Comparison of ENCODE assay signal across 36 mouse cellular contexts in the genomic region with DNA sequence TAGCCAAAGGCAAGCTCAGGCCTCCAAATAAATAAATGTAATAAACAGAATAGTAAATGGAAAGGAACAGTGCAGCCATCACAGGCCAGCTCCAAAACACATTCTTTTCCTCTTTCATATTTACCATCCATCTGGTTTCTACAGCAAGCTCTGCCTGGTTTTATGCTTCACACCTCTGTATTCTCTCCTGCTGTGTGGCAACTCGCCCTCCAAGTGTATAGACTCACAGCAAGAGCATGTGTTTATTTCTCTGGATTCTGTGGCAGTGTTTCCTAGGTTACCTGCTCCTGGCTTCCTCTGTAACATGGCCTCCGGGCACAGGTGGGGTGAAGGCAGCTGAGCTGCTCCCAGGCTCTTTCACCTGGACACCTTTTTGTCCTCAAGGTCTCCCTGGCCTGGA. TPM values are rescaled to one million over a fixed set of nuclear protein-coding genes. Genes with fewer than 3 reads are reported as not detected.
DNase-seq lines count a peak whose midpoint lies in the region; TF ChIP-seq lines count a peak whose summit lies in the region.
"Had no signal": no experiment of that assay in that cellular context is flagged by ENCODE, and none has a peak within 500 bp of the region (broad histone marks: within the 10 kb centered on the region; RNA-seq: fewer than 3 reads in every experiment).

No protein-coding gene starts in this region.

- TF ChIP-seq CTCF in layer of hippocampus, adult 2 months (conservative IDR thresholded peaks at IDR 0.05): no peak
- no peak for TF ChIP-seq CTCF in testis, adult 2 months (IDR thresholded peaks at IDR 0.05; ENCODE audit: control insufficient read depth, insufficient read depth, insufficient replicate concordance, low read depth, low read length)
- no peak for TF ChIP-seq CTCF in ES-Bruce4 (IDR thresholded peaks at IDR 0.05; ENCODE audit: low read depth, low read length)

- TF ChIP-seq POLR2A in testis, adult 2 months (IDR thresholded peaks at IDR 0.05; ENCODE audit: control insufficient read depth, low read depth, low read length): no peak
- no peak for TF ChIP-seq POLR2A in ES-Bruce4 (IDR thresholded peaks at IDR 0.05; ENCODE audit: insufficient read depth, low read length)

- no peaks in the 10 kb centered on the region for H3K9me3 ChIP-seq in ES-Bruce4 (replicated peaks; ENCODE audit: control insufficient read depth, insufficient read depth, low read length, poor library complexity, severe bottlenecking)
- H3K9me3 ChIP-seq: embryonic facial prominence, embryonic 10.5 days; embryonic facial prominence, embryonic 13.5 days; forebrain, embryonic 12.5 days; forebrain, embryonic 15.5 days; G1E; heart, embryonic 13.5 days; hindbrain, embryonic 12.5 days; hindbrain, embryonic 15.5 days had no signal

- H3K36me3 ChIP-seq in testis, adult 2 months (ENCODE audit: control insufficient read depth, insufficient read depth, low read length): no peaks in the 10 kb centered on the region
- H3K36me3 ChIP-seq in ES-Bruce4 (ENCODE audit: control insufficient read depth, insufficient read depth, low read length, poor library complexity, severe bottlenecking): no peaks in the 10 kb centered on the region
- H3K36me3 ChIP-seq: embryonic facial prominence, embryonic 10.5 days; embryonic facial prominence, embryonic 13.5 days; forebrain, embryonic 12.5 days; forebrain, embryonic 15.5 days; G1E; heart, embryonic 13.5 days; hindbrain, embryonic 12.5 days; hindbrain, embryonic 15.5 days had no signal

- no peak overlapping the region for H3K9ac ChIP-seq in ES-Bruce4 (ENCODE audit: low read depth, poor library complexity, severe bottlenecking)
- H3K9ac ChIP-seq: embryonic facial prominence, embryonic 13.5 days; forebrain, embryonic 12.5 days; forebrain, embryonic 15.5 days; heart, embryonic 13.5 days; hindbrain, embryonic 12.5 days; hindbrain, embryonic 15.5 days had no signal

- H3K4me1 ChIP-seq in testis, adult 2 months (ENCODE audit: control insufficient read depth, insufficient read depth, low read length): peaks cover 4% of the 10 kb centered on the region
- no peaks in the 10 kb centered on the region for H3K4me1 ChIP-seq in ES-Bruce4 (ENCODE audit: control insufficient read depth, insufficient read depth, low read length)
- H3K4me1 ChIP-seq: embryonic facial prominence, embryonic 10.5 days; embryonic facial prominence, embryonic 13.5 days; forebrain, embryonic 12.5 days; forebrain, embryonic 15.5 days; heart, embryonic 13.5 days; hindbrain, embryonic 12.5 days; hindbrain, embryonic 15.5 days had no signal

- peak overlapping the region; percentile 33; the same call in 1 of the 2 replicates for H3K27ac ChIP-seq in layer of hippocampus, adult 2 months
- H3K27ac ChIP-seq in testis, adult 2 months (ENCODE audit: control insufficient read depth, insufficient read depth, low read depth, low read length): no peak overlapping the region
- no peak overlapping the region for H3K27ac ChIP-seq in ES-Bruce4 (ENCODE audit: insufficient read depth, low read length)
- H3K27ac ChIP-seq: embryonic facial prominence, embryonic 10.5 days; embryonic facial prominence, embryonic 13.5 days; forebrain, embryonic 12.5 days; forebrain, embryonic 15.5 days; heart, embryonic 13.5 days; hindbrain, embryonic 12.5 days; hindbrain, embryonic 15.5 days had no signal

- no peak for DNase-seq in layer of hippocampus, adult 2 months (ENCODE audit: low spot score in 2 of 2)
- DNase-seq in layer of hippocampus, adult 18-20 months (ENCODE audit: low spot score in 2 of 2): no peak
- no peak for DNase-seq in testis, postnatal 14 days (ENCODE audit: low spot score)
- DNase-seq in brain, adult 2 months (ENCODE audit: low read depth, low spot score): peak; percentile 51
- DNase-seq in adrenal gland, postnatal 14 days: no peak
- DNase-seq in cerebellum, postnatal 4 days (ENCODE audit: low spot score in 2 of 2): no peak
- DNase-seq: adrenal gland, adult 2 months; adrenal gland, postnatal 36 days; cerebellum, adult 11 months; cerebellum, adult 2 months; cerebellum, adult 9-11 months; cerebellum, postnatal 25 days; embryo, embryonic 11 days; gastrocnemius, postnatal 10 days; gastrocnemius, postnatal 36 days had no signal

- H3K4me3 ChIP-seq in layer of hippocampus, adult 2 months: no peak overlapping the region
- H3K4me3 ChIP-seq in testis, adult 2 months (ENCODE audit: control insufficient read depth, low read depth, low read length): peak overlapping the region; percentile 0
- no peak overlapping the region for H3K4me3 ChIP-seq in ES-Bruce4 (ENCODE audit: low read depth, low read length)
- H3K4me3 ChIP-seq: embryonic facial prominence, embryonic 10.5 days; embryonic facial prominence, embryonic 13.5 days; erythroblast, embryonic 14.5 days; forebrain, embryonic 12.5 days; forebrain, embryonic 15.5 days; heart, embryonic 13.5 days; hindbrain, embryonic 12.5 days; hindbrain, embryonic 15.5 days had no signal

- H3K27me3 ChIP-seq in testis, adult 2 months (ENCODE audit: control insufficient read depth, insufficient read depth, low read length): no peaks in the 10 kb centered on the region
- H3K27me3 ChIP-seq in ES-Bruce4 (ENCODE audit: control insufficient read depth, insufficient read depth, low read length, poor library complexity, severe bottlenecking): no peaks in the 10 kb centered on the region
- H3K27me3 ChIP-seq: embryonic facial prominence, embryonic 13.5 days; forebrain, embryonic 12.5 days; forebrain, embryonic 15.5 days; hindbrain, embryonic 12.5 days; hindbrain, embryonic 15.5 days had no signal

- 0 out of 2 replicates have a peak, but pooled peaks have one; percentile 21 for TF ChIP-seq EP300 in ES-Bruce4 (IDR thresholded peaks at IDR 0.05; ENCODE audit: insufficient read depth, low read depth, low read length)

RNA-seq across cellular contexts. Expression of gene Olfr524, which starts 13.3 kb away (rescaled TPM):
- not detected for total RNA-seq in layer of hippocampus, adult 2 months (2021)
- not detected for total RNA-seq in layer of hippocampus, adult 18-20 months (2021)
- polyA plus RNA-seq in testis, adult 2 months (2012; rRNA removed): not detected in 2 replicates
- not detected in 2 replicates for polyA plus RNA-seq in ES-Bruce4 (2011; ENCODE audit: insufficient read depth, insufficient read length, low read depth, missing spikeins)
- not detected in 2 replicates for total RNA-seq in adrenal gland, postnatal 14 days (2021)
- total RNA-seq: adrenal gland, adult 2 months; adrenal gland, postnatal 36 days; gastrocnemius, adult 18-20 months; gastrocnemius, postnatal 10 days; gastrocnemius, postnatal 36 days; granulocyte monocyte progenitor cell, adult 5-6 weeks; heart, adult 8-10 months; heart, postnatal 25 days; hematopoietic stem cell, adult 5-6 weeks had no signal
- polyA plus RNA-seq: adrenal gland, adult 2 months; C2C12; cerebellum, adult 2 months; cortical plate, adult 2 months; embryonic facial prominence, embryonic 10.5 days; embryonic facial prominence, embryonic 13.5 days; erythroblast, embryonic 14.5 days; forebrain, embryonic 12.5 days; forebrain, embryonic 15.5 days; G1E; heart, embryonic 13.5 days; heart, postnatal 0 days; hindbrain, embryonic 12.5 days; hindbrain, embryonic 15.5 days; intestine, embryonic 14.5 days; Patski had no signal

RNA-seq across cellular contexts. Expression of gene Olfr523, which starts 19.4 kb away (rescaled TPM):
- total RNA-seq in layer of hippocampus, adult 2 months (2021): under 1 TPM; 0.10 to 0.20 TPM
- under 1 TPM in 1 of 2 experiments, not detected in 1; 0.10 TPM for total RNA-seq in layer of hippocampus, adult 18-20 months (2021)
- polyA plus RNA-seq in testis, adult 2 months (2012; rRNA removed): not detected in 2 replicates
- polyA plus RNA-seq in ES-Bruce4 (2011; ENCODE audit: insufficient read depth, insufficient read length, low read depth, missing spikeins): not detected in 2 replicates
- not detected in 2 replicates for total RNA-seq in adrenal gland, postnatal 14 days (2021)
- total RNA-seq: adrenal gland, adult 2 months; adrenal gland, postnatal 36 days; gastrocnemius, adult 18-20 months; gastrocnemius, postnatal 10 days; gastrocnemius, postnatal 36 days; granulocyte monocyte progenitor cell, adult 5-6 weeks; heart, adult 8-10 months; heart, postnatal 25 days; hematopoietic stem cell, adult 5-6 weeks had no signal
- polyA plus RNA-seq: adrenal gland, adult 2 months; C2C12; cortical plate, adult 2 months; embryonic facial prominence, embryonic 10.5 days; embryonic facial prominence, embryonic 13.5 days; erythroblast, embryonic 14.5 days; forebrain, embryonic 15.5 days; G1E; heart, embryonic 13.5 days; heart, postnatal 0 days; hindbrain, embryonic 12.5 days; hindbrain, embryonic 15.5 days; intestine, embryonic 14.5 days; Patski had no signal

RNA-seq across cellular contexts. Expression of gene Cd163l1, which starts 25.6 kb away (rescaled TPM):
- total RNA-seq in layer of hippocampus, adult 2 months (2021): under 1 TPM; 0.44 to 0.56 TPM
- total RNA-seq in layer of hippocampus, adult 18-20 months (2021): under 1 TPM; 0.57 to 0.76 TPM
- polyA plus RNA-seq in testis, adult 2 months (2012; rRNA removed): 0.02 and 0.28 TPM in 2 replicates
- polyA plus RNA-seq in ES-Bruce4 (2011; ENCODE audit: insufficient read depth, insufficient read length, low read depth, missing spikeins): not detected in 2 replicates
- total RNA-seq in adrenal gland, postnatal 14 days (2021): 0.15 TPM in 1 of 2 replicates, not detected in the other
- total RNA-seq: adrenal gland, adult 2 months; adrenal gland, postnatal 36 days; G1E; gastrocnemius, adult 18-20 months; gastrocnemius, postnatal 10 days; gastrocnemius, postnatal 36 days; granulocyte monocyte progenitor cell, adult 5-6 weeks; heart, adult 8-10 months; heart, postnatal 25 days; hematopoietic stem cell, adult 5-6 weeks had no signal
- polyA plus RNA-seq: adrenal gland, adult 2 months; C2C12; embryonic facial prominence, embryonic 10.5 days; embryonic facial prominence, embryonic 13.5 days; erythroblast, embryonic 14.5 days; forebrain, embryonic 15.5 days; G1E; heart, postnatal 0 days; hindbrain, embryonic 12.5 days; intestine, embryonic 14.5 days; Patski had no signal

RNA-seq across cellular contexts. Expression of gene Olfr522, which starts 27.9 kb away (rescaled TPM):
- total RNA-seq in layer of hippocampus, adult 2 months (2021): not detected
- total RNA-seq in layer of hippocampus, adult 18-20 months (2021): not detected
- not detected in 2 replicates for polyA plus RNA-seq in testis, adult 2 months (2012; rRNA removed)
- not detected in 2 replicates for polyA plus RNA-seq in ES-Bruce4 (2011; ENCODE audit: insufficient read depth, insufficient read length, low read depth, missing spikeins)
- not detected in 2 replicates for total RNA-seq in adrenal gland, postnatal 14 days (2021)
- total RNA-seq: adrenal gland, adult 2 months; adrenal gland, postnatal 36 days; gastrocnemius, adult 18-20 months; gastrocnemius, postnatal 10 days; gastrocnemius, postnatal 36 days; granulocyte monocyte progenitor cell, adult 5-6 weeks; heart, adult 8-10 months; heart, postnatal 25 days; hematopoietic stem cell, adult 5-6 weeks had no signal
- polyA plus RNA-seq: adrenal gland, adult 2 months; C2C12; cerebellum, adult 2 months; cortical plate, adult 2 months; embryonic facial prominence, embryonic 10.5 days; embryonic facial prominence, embryonic 13.5 days; erythroblast, embryonic 14.5 days; forebrain, embryonic 12.5 days; forebrain, embryonic 15.5 days; G1E; heart, embryonic 13.5 days; heart, postnatal 0 days; hindbrain, embryonic 12.5 days; hindbrain, embryonic 15.5 days; intestine, embryonic 14.5 days; Patski had no signal

RNA-seq across cellular contexts. Expression of gene Sprn, which starts 37.8 kb away (rescaled TPM):
- total RNA-seq in layer of hippocampus, adult 2 months (2021): 100 to 1,000 TPM; 177 to 178 TPM
- total RNA-seq in layer of hippocampus, adult 18-20 months (2021): 100 to 1,000 TPM; 151 to 156 TPM
- polyA plus RNA-seq in testis, adult 2 months (2012; rRNA removed): 0.13 and 0.30 TPM in 2 replicates
- polyA plus RNA-seq in ES-Bruce4 (2011; ENCODE audit: insufficient read depth, insufficient read length, low read depth, missing spikeins): 0.24 TPM in 1 of 2 replicates, not detected in the other
- 0.67 and 1.4 TPM in 2 replicates for total RNA-seq in adrenal gland, postnatal 14 days (2021)
- total RNA-seq: granulocyte monocyte progenitor cell, adult 5-6 weeks; hematopoietic stem cell, adult 5-6 weeks had no signal
- polyA plus RNA-seq: C2C12; erythroblast, embryonic 14.5 days; G1E; heart, embryonic 13.5 days had no signal
